Mouse (Mus musculus) retina, adult 2 months (tissue): ENCODE results near the gene Cldn10.
"Not testable (repeated sequence)": the region's sequence is repeated elsewhere in the genome, so short reads cannot be mapped to it uniquely, and the experiment has no call there.

Experiments
- DNase-seq: peaks from one replicate; pipeline ENCODE4 v3.0.0-alpha.2; 2012; ENCODE audit warnings: low read depth, low spot score

The Cldn10 gene

GRCm38 (mm10) chr14:118787621-118788020, at the start of gene Cldn10:
Gene Cldn10 (plus strand): TSS chr14:118787908.
- DNase-seq, result no peak

- no peak for DNase-seq
Observed at GRCm38 (mm10) chr14:118741780-118742179, 45.9 kb upstream of the Cldn10 start.

- no peak for DNase-seq
Observed at GRCm38 (mm10) chr14:118742862-118743261, 44.8 kb upstream of the Cldn10 start.

GRCm38 (mm10) chr14:118749068-118749467, 38.6 kb upstream of the Cldn10 start:
- no peak for DNase-seq

GRCm38 (mm10) chr14:118749715-118750114, 38.0 kb upstream of the Cldn10 start:
- no peak for DNase-seq

- no peak for DNase-seq
Observed at GRCm38 (mm10) chr14:118750505-118751192, 37.1 kb upstream of the Cldn10 start.

GRCm38 (mm10) chr14:118751193-118751753, 36.4 kb upstream of the Cldn10 start:
- DNase-seq, result no peak

- no peak for DNase-seq
Observed at GRCm38 (mm10) chr14:118756015-118756414, 31.7 kb upstream of the Cldn10 start.

GRCm38 (mm10) chr14:118756566-118756965, 31.1 kb upstream of the Cldn10 start:
- no peak for DNase-seq

- not testable (repeated sequence) for DNase-seq
Observed at GRCm38 (mm10) chr14:118763362-118763761, 24.3 kb upstream of the Cldn10 start.

GRCm38 (mm10) chr14:118763917-118764495, 23.7 kb upstream of the Cldn10 start:
- DNase-seq, result no peak

- no peak for DNase-seq
Observed at GRCm38 (mm10) chr14:118765306-118765705, 22.4 kb upstream of the Cldn10 start.

- no peak for DNase-seq
Observed at GRCm38 (mm10) chr14:118765951-118766350, 21.8 kb upstream of the Cldn10 start.

GRCm38 (mm10) chr14:118766368-118766767, 21.3 kb upstream of the Cldn10 start:
- no peak for DNase-seq

GRCm38 (mm10) chr14:118767673-118768353, 19.9 kb upstream of the Cldn10 start:
- peak; percentile 34 for DNase-seq

- DNase-seq, result no peak
Observed at GRCm38 (mm10) chr14:118768354-118768713, 19.4 kb upstream of the Cldn10 start.

- DNase-seq, result no peak
Observed at GRCm38 (mm10) chr14:118773668-118774067, 14.0 kb upstream of the Cldn10 start.

GRCm38 (mm10) chr14:118774507-118775428, 12.9 kb upstream of the Cldn10 start:
- no peak for DNase-seq

GRCm38 (mm10) chr14:118775554-118775953, 12.2 kb upstream of the Cldn10 start:
- no peak for DNase-seq

GRCm38 (mm10) chr14:118776372-118776771, 11.3 kb upstream of the Cldn10 start:
- no peak for DNase-seq

- no peak for DNase-seq
Observed at GRCm38 (mm10) chr14:118777478-118777877, 10.2 kb upstream of the Cldn10 start.
